Mouse (Mus musculus) C2C12 (cell line): ENCODE measurements around the gene Cass4. TPM values are rescaled to one million over a fixed set of nuclear protein-coding genes. Genes with fewer than 3 reads are reported as not detected.

Experiments
- H3K27me3 ChIP-seq: one replicate; pipeline ENCODE4 v1.6.1; 2011; ENCODE audit not compliant: control insufficient read depth, insufficient read depth, insufficient read length
- H3K36me3 ChIP-seq: one replicate; pipeline ENCODE4 v1.6.1; 2011; ENCODE audit not compliant: control insufficient read depth, insufficient read depth
- H3K4me3 ChIP-seq: one replicate; pipeline ENCODE4 v1.5.1; 2011; ENCODE audit warnings: mild to moderate bottlenecking, control low read depth; ENCODE audit not compliant: poor library complexity, insufficient read depth, severe bottlenecking
- H3K79me2 ChIP-seq: one replicate; pipeline ENCODE4 v1.6.1; 2011; ENCODE audit not compliant: control insufficient read depth, insufficient read depth
- H3K79me3 ChIP-seq: one replicate; pipeline ENCODE4 v1.6.1; 2011; ENCODE audit warnings: low read depth, control low read depth
- H3ac ChIP-seq: one replicate; pipeline ENCODE3; 2011; ENCODE audit warnings: low read depth; ENCODE audit not compliant: control insufficient read depth, insufficient read length
- CEBPB ChIP-seq: IDR thresholded peaks from one replicate; pipeline ENCODE4 v1.6.1; 2011; ENCODE audit warnings: low read depth, mild to moderate bottlenecking, control low read depth, moderate library complexity
- CTCF ChIP-seq: IDR thresholded peaks from one replicate; pipeline ENCODE4 v1.5.1; 2011; ENCODE audit not compliant: control insufficient read depth, insufficient read depth, insufficient read length
- FOSL1 ChIP-seq: IDR thresholded peaks from one replicate; pipeline ENCODE4 v1.8.0; 2011; ENCODE audit warnings: mild to moderate bottlenecking, low read length; ENCODE audit not compliant: poor library complexity, insufficient read depth, severe bottlenecking
- MAX ChIP-seq: IDR thresholded peaks from one replicate; pipeline ENCODE4 v1.6.1; 2011; ENCODE audit warnings: mild to moderate bottlenecking, control low read depth
- MYOD1 ChIP-seq: IDR thresholded peaks from one replicate; pipeline ENCODE4 v1.6.1; 2011; ENCODE audit warnings: low read depth; ENCODE audit not compliant: control insufficient read depth, insufficient read length
- MYOG ChIP-seq: IDR thresholded peaks from one replicate; pipeline ENCODE4 v1.6.1; 2011; ENCODE audit not compliant: control insufficient read depth, insufficient read length; ENCODE audit errors: extremely low read depth
- USF1 ChIP-seq: IDR thresholded peaks from one replicate; pipeline ENCODE4 v1.6.1; 2011; ENCODE audit warnings: low read depth, mild to moderate bottlenecking, control low read depth, moderate library complexity
- polyA plus RNA-seq: library from polyadenylated mRNA; unstranded; fragments of >200 nt; fragmentation: generic; extraction: Trizol; gene quantifications from one replicate; pipeline ENCODE4 v1.2.1, GENCODE M21; 2012; ENCODE audit warnings: missing spikeins

Gene Cass4
- polyA plus RNA-seq, 1 experiment: 0.02 TPM

- no peak overlapping the region for H3K4me3 ChIP-seq
- peaks cover 6% of the 10 kb centered on the region for H3K27me3 ChIP-seq
- H3ac ChIP-seq: no peak overlapping the region
- no peak for TF ChIP-seq USF1
- no peaks in the 10 kb centered on the region for H3K79me2 ChIP-seq
- H3K36me3 ChIP-seq: no peaks in the 10 kb centered on the region
- H3K79me3 ChIP-seq: no peaks in the 10 kb centered on the region
Observed at GRCm38 (mm10) chr2:172394052-172394392, 428 bp downstream of the Cass4 start.

- H3K27me3 ChIP-seq: peaks cover 12% of the 10 kb centered on the region
- no peaks in the 10 kb centered on the region for H3K79me2 ChIP-seq
- H3K4me3 ChIP-seq: no peak overlapping the region
- TF ChIP-seq CEBPB (no peak), USF1 (no peak), MAX (no peak), MYOG (no peak), FOSL1 (no peak), CTCF (no peak), MYOD1 (no peak)
- no peaks in the 10 kb centered on the region for H3K36me3 ChIP-seq
- H3K79me3 ChIP-seq: no peaks in the 10 kb centered on the region
- H3ac ChIP-seq: no peak overlapping the region
Observed at GRCm38 (mm10) chr2:172394671-172395070, 1.1 kb downstream of the Cass4 start.

GRCm38 (mm10) chr2:172395961-172396360 is 2.4 kb downstream of the Cass4 start:
- Histone ChIP-seq H3K27me3 (peaks cover 19% of the 10 kb centered on the region), H3K36me3 (no peaks in the 10 kb centered on the region), H3ac (no peak overlapping the region), H3K4me3 (no peak overlapping the region), H3K79me2 (no peaks in the 10 kb centered on the region), H3K79me3 (no peaks in the 10 kb centered on the region)
- TF ChIP-seq CTCF: no peak
- no peak for TF ChIP-seq USF1
- no peak for TF ChIP-seq MYOD1
- no peak for TF ChIP-seq MAX
- TF ChIP-seq CEBPB: no peak
- TF ChIP-seq FOSL1: no peak
- TF ChIP-seq MYOG: no peak

- H3K36me3 ChIP-seq: no peaks in the 10 kb centered on the region
- TF ChIP-seq CTCF: no peak
- TF ChIP-seq MAX: no peak
- TF ChIP-seq USF1: no peak
- TF ChIP-seq CEBPB: no peak
- no peak for TF ChIP-seq FOSL1
- TF ChIP-seq MYOD1: no peak
- H3K79me3 ChIP-seq: no peaks in the 10 kb centered on the region
- H3K27me3 ChIP-seq: peaks cover 24% of the 10 kb centered on the region
- H3K4me3 ChIP-seq: no peak overlapping the region
- no peak overlapping the region for H3ac ChIP-seq
- no peaks in the 10 kb centered on the region for H3K79me2 ChIP-seq
Observed at GRCm38 (mm10) chr2:172399901-172400300, 6.3 kb downstream of the Cass4 start.

- no peaks in the 10 kb centered on the region for H3K36me3 ChIP-seq
- no peaks in the 10 kb centered on the region for H3K79me3 ChIP-seq
- no peak overlapping the region for H3K4me3 ChIP-seq
- H3K79me2 ChIP-seq: no peaks in the 10 kb centered on the region
- no peak overlapping the region for H3ac ChIP-seq
- TF ChIP-seq USF1: no peak
- TF ChIP-seq CTCF: no peak
- H3K27me3 ChIP-seq: peaks cover 24% of the 10 kb centered on the region
Observed at GRCm38 (mm10) chr2:172401116-172401825, 7.7 kb downstream of the Cass4 start.

- peaks cover 16% of the 10 kb centered on the region for H3K27me3 ChIP-seq
- TF ChIP-seq FOSL1 (no peak), USF1 (no peak), CEBPB (no peak), MYOD1 (no peak), CTCF (no peak), MAX (no peak), MYOG (no peak)
- H3K79me3 ChIP-seq: no peaks in the 10 kb centered on the region
- no peak overlapping the region for H3K4me3 ChIP-seq
- no peaks in the 10 kb centered on the region for H3K79me2 ChIP-seq
- no peak overlapping the region for H3ac ChIP-seq
- no peaks in the 10 kb centered on the region for H3K36me3 ChIP-seq
Observed at GRCm38 (mm10) chr2:172404239-172404638, 10.6 kb downstream of the Cass4 start.
